Mouse (Mus musculus): ENCODE data around the gene Slc35f2. TPM values are rescaled to one million over a fixed set of nuclear protein-coding genes. Genes with fewer than 3 reads are reported as not detected.

The Slc35f2 gene
- total RNA-seq, 2 experiments from 2014 or later, result 4.5 to 5.2 TPM

DNA sequence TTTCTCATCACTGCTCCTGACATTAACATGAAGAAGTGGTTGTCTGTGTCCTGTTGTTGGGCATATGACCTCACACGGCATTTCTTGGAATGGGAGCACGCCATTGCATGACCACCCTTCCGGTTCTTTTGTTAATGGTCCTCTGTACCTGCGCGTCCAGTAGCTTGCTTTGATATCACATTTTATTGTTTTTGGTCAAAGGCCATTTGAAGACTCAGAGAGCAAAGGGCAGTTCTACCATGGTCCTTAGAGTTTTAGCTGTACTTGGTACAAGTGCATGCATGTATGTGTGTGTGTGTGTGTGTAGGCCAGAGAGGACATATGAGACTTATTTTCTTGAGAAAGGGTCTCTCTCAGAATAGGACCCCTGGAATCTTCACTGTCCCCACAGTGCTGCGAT, 42.1 kb downstream of the Slc35f2 start:
- DNase-seq (ENCODE audit: low spot score in 2 of 2), result no peak
- intact Hi-C loops (cut with DNase I), result no loop called here

DNA sequence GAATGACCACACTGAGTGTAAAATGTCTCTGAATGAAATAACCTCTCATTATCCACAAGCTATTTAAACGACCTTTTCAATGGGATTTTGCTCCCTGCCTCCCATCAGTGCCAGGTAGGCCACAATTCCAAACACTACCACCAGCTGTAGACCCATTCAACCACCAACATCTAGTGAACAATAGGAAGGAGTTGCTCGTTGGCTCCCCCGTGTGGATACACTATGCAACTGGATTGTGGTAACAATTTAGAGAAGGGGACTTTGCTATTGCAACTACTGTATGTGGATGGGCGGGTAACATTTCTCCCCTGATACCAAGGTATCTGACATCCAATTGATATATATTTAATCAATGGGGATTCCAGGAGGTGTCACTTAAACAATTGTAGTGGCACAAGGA, 47.4 kb downstream of the Slc35f2 start:
- intact Hi-C loops (cut with DNase I), result no loop called here
- peak; percentile 25 to 67 for DNase-seq (ENCODE audit: low spot score in 2 of 2)

DNA sequence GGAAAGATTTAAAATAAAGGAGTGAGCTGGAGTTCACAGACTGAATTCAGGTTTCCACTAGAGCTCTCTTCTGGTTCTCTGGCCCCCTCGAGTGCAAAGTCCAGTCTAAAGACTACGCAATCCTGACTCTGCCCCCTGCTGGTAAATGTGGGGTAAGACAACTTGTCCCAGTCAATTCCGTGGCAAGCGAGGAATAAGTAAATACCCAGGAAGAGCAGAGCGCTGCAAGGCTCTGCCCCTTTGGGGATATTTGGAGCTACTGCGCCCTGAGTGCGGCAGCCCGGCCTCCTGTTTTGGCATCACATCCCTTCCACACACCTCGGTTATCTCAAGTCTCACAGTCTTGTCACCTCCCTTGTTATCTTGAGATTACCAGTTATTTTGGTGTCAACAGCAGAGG, 54.0 kb downstream of the Slc35f2 start:
- intact Hi-C loops (cut with DNase I), result loop anchor here (5.0 to 10.0 kb wide), 3 partner anchors 52 to 151 kb away; partner anchors contain the start of genes Cul5 and Rab39
- DNase-seq (ENCODE audit: low spot score in 2 of 2), result peak in 1 of 2 experiments; percentile 13

DNA sequence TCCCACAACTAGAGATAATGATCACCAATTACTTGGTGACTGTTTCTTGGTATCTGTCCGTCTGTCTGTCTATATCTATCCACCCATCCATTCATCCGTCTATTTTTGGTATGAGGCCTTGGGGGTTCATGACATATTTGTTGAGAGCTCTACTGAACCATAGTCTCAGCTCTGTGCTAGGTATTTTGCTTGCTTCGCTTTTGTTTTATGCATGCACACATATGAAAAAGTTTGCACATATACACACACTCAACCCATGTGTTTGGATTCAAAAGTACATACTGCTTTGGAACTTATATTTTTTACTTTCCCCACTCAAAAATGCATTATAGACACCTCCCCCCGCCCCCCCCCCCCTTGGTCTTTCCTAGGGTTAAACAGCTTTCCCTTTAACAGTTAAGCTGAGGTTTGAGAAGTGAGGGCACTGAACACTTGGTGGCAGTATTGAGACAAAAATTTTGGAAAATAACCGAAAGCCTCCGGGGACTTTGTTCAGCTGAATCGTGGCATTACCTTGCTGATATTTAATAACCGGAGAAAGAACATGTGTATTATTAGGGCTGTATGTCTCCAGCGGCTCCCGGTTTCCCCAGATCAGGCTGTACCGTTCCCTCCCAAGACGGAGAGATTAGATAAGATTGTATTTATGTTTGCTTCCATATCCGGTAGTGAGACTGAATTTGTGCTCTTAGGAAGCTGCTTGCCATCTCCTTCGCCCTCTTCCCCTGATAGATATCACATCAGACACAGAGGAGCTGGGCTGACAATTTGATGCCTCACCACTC, 57.9 kb downstream of the Slc35f2 start:
- DNase-seq (ENCODE audit: low spot score in 2 of 2), result peak; percentile 72 to 78
- intact Hi-C loops (cut with DNase I), result loop anchor here (2.0 to 10.0 kb wide), 4 partner anchors 48 to 158 kb away; partner anchors contain the start of genes Cul5 and Rab39

DNA sequence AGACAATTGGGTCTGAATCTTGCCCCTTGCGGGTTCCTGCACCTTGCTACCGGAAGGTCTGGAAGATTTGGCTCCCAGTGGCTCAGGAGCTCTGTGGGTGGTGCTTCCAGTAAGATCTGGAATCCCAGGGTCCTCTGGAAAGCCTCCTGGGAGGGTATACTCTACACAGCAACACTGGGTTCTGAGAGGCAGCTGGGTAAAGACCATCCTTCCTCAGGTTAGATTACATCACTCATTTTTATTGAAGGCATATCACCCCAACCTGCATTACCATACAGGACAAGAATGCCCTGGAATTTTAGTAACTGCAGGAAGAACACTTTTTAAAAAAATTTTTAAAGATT, 58.5 kb downstream of the Slc35f2 start:
- intact Hi-C loops (cut with DNase I), result loop anchor here (2.0 to 10.0 kb wide), 4 partner anchors 47 to 157 kb away; partner anchors contain the start of genes Cul5 and Rab39
- DNase-seq (ENCODE audit: low spot score in 2 of 2), result no peak

DNA sequence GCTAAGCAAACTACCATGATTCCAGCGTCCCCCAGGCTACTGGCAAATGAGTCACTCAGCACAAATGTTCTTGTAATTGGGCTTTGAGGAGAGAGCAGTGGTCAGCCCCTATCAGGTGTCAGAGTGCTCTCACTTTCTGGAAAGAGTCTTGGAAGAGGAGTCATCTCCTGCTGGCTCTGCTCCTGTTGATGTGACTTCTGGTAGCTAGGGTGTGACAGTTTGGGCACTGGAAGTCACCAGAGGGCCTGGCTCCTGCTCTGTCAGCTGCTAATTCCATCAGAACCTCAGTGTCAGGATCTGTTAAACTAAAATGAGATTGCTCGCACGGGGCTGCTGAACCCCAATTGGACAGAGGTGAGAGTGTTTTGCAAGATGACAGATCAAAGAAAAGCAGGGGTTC, 63.7 kb downstream of the Slc35f2 start:
- intact Hi-C loops (cut with DNase I), result no loop called here
- no peak for DNase-seq (ENCODE audit: low spot score in 2 of 2)

DNA sequence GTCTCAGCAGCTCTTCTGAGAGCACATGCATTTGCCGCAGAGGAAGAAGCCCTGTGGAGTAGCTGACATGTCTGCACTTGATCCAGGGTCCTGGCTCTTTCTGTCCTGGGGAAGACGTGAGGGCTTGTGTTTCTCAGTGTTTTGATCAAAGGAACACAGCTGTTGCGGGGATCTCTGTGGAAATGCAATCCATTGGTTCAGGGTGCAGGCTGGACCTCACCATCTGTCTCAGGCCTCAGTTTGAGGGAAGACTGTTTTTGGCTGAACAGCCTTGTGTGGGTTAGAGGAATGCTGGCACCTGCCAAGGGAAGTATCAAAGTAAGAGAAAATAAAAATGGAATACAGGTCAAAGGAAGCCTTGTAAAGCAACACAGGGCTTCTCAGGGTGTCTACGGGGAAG, 64.6 kb downstream of the Slc35f2 start:
- no peak for DNase-seq (ENCODE audit: low spot score in 2 of 2)
- intact Hi-C loops (cut with DNase I), result no loop called here

DNA sequence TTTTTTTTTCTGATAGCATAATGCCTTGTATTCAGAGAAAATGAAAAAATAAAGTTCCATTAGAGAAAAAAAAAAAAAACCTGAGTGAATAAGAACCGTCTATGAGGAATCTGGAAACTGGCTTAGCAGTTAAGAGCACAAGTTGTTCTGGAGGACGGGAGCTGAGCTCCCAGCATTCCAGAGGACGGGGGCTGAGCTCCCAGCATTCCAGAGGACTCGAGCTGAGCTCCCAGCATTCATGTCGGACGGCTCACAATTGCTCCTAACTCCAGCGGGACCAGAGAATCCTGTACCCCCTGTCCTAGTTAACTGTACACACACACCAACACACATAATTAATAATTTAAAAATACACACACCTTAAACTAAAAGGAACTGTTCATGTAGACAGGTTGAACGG, 67.5 kb downstream of the Slc35f2 start:
- intact Hi-C loops (cut with DNase I), result no loop called here
- no peak for DNase-seq (ENCODE audit: low spot score in 2 of 2)

DNA sequence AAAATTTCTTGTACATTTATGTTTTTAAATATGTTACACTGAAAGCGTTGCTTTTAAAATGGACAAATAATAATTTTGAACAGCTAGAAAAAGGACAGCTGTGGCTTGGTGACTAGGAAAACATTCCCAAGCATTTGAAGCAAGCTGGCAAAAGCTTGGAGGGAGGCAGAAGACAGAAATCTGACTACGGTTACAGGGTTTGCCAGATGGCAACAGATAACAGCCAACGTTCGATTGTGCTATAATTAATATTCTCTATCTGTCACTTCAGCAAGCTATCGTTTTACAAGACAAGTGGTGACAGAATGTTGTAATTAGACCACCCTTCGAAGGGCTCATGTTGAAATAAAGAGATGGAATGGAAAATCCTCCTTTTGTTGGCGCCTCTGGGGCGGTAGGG, 77.2 kb downstream of the Slc35f2 start:
- intact Hi-C loops (cut with DNase I), result no loop called here
- no peak for DNase-seq (ENCODE audit: low spot score in 2 of 2)

DNA sequence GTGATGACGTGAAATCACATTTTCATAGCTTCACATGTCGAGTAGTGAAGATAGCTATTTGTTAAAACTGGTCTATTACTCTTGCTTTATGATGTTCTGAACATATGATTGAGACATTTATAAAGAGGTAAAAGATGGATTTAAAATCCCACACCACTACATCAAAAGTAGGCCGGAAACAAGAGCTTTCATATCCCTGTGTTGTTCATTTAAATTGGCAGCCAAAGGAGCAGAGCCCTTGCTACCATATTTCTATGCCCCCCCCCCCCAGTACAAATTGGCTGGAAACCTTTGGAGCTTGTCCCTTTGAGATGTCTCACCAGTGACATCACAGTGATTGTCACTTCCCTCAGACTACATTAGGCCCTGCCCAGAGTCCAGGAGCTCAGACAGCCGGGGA, 78.5 kb downstream of the Slc35f2 start, which contains the start of gene Sln:
Gene Sln, plus strand, starts transcription at position 301 of the 400 bp plus-strand sequence.
- intact Hi-C loops (cut with DNase I), result no loop called here
- no peak for DNase-seq (ENCODE audit: low spot score in 2 of 2)

DNA sequence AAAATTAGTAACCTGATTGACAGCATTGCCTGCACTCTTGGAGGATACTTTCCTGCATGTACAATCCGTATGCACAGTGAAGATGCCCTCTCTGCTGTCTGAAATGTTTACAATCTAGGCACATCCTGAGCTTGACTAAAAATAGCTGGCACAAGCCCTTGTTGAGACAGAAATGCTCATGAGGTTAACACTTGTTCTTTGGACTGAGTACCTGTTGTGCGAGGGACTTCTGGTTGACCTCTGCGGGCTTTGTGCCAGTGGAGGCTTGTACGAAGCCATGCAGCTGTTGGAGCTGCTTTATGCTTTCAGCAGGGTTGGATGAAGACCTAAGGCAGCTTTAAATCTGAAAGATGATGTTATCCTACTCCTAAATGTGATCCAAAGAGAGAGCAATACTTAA, 80.8 kb downstream of the Slc35f2 start:
- intact Hi-C loops (cut with DNase I), result no loop called here

DNA sequence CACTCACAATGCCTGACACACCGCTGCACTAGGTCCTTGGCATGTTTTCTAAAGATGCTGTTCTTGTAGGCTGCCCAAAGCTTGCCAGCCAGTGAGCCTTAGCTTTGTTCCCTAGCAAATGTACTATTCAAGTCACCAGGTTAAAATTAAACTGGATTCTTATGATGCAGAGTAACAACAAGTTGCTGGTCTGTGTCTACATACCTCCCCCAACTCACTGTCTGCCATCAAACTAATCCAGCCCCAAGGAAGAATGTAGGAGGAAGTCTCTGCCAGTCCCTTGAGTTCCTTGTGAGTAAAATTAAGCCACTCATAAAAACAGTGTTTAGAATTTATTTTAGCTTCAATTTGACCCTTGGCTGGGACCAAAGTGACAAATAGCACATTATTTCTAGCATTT, 82.3 kb downstream of the Slc35f2 start:
- intact Hi-C loops (cut with DNase I), result no loop called here
- DNase-seq (ENCODE audit: low spot score in 2 of 2), result peak in 1 of 2 experiments; percentile 44

More for the DNA sequence above, 80.8 kb downstream of the Slc35f2 start:
- no peak for DNase-seq (ENCODE audit: low spot score in 2 of 2)

DNA sequence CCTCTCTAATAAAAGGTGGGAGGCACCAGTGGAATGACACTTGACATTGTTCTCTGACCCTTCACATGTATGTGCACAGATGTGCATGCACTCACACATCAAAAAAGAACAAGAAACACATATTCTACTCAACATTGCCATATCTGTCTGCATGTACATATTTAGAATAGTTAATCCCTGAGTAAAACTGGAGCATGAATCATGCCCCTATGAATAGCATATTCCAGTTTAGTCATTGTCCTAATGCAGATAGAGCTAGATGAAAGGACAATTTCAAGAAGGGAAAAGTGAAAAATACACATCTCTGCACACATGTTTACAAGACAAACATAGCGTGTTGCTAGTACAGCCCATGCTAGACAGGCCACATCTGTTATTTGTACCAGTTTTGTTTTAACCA, 83.2 kb downstream of the Slc35f2 start:
- intact Hi-C loops (cut with DNase I), result no loop called here
- DNase-seq (ENCODE audit: low spot score in 2 of 2), result peak in 1 of 2 experiments; percentile 49

DNA sequence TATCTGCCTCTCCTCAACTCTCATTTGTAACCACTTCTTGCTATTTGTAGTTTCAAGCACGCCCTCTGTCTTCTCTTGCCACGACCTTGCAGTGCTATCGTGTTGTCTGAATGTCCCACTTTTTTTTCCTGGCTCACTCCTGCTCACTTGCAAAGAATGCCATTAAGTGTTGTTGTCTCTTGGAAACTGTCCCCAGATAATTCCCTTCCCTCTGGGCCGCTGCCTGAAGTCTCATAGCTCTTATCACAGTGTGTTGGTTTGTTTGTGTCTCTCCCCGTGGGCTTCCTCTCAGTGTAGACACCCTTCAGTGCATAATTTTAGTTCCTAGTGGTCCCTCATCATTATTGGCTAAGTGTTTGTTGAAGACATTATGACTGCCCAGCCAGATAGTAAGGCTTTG, 86.5 kb downstream of the Slc35f2 start:
- DNase-seq (ENCODE audit: low spot score in 2 of 2), result no peak
- intact Hi-C loops (cut with DNase I), result no loop called here

Other genes with a start within 250 kb of the Slc35f2 start
- 10 to 100 TPM; 16.3 to 19.6 TPM for gene Atm, start 234.8 kb upstream of the Slc35f2 start, total RNA-seq (2021)
- gene Npat, start 234.5 kb upstream of the Slc35f2 start, total RNA-seq (2021), result 10 to 100 TPM; 14.0 to 15.0 TPM
- 10 to 100 TPM; 81.6 to 87.3 TPM for gene Acat1, start 161.2 kb upstream of the Slc35f2 start, total RNA-seq (2021)
- gene Cul5, start 101.5 kb upstream of the Slc35f2 start, total RNA-seq (2021), result 10 to 100 TPM; 51.0 to 54.4 TPM
- 1 to 10 TPM; 1.4 TPM for gene Rab39, start 65.3 kb upstream of the Slc35f2 start, total RNA-seq (2021)
- not detected for gene Sln, start 78.6 kb downstream of the Slc35f2 start, total RNA-seq (2021)
- gene Elmod1, start 203.8 kb downstream of the Slc35f2 start, total RNA-seq (2021), result 100 to 1,000 TPM; 181 to 192 TPM

Measured in left cerebral cortex, postnatal 14 days (tissue).